Mouse (Mus musculus) embryo, embryonic 11 days (tissue): ENCODE measurements around the gene Fgfr2.
"Not testable (repeated sequence)": the region's sequence is repeated elsewhere in the genome, so short reads cannot be mapped to it uniquely, and the experiment has no call there.

Source experiments
- DNase-seq: peaks from one replicate; pipeline ENCODE4 v3.0.0-alpha.2; 2015

Gene Fgfr2

DNA sequence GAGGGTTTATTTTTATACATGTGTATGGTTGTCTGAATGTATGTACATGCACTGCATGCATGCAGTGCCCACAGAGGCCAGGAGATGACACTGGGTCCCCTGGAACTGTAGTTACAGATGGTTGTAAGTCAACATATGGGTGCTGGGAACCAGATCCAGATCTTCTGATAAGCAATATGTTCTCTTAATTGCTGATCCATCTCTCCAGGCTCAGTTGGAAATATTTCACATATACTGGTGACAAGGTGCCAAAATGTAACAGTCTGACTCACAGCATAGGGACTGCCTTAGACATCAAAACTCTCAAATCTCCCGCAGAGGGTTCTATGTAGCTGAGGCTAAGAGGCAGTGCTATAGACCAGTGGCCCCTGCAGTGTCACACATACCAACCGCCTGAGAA, 646.7 kb downstream of the Fgfr2 start:
- DNase-seq: no peak

DNA sequence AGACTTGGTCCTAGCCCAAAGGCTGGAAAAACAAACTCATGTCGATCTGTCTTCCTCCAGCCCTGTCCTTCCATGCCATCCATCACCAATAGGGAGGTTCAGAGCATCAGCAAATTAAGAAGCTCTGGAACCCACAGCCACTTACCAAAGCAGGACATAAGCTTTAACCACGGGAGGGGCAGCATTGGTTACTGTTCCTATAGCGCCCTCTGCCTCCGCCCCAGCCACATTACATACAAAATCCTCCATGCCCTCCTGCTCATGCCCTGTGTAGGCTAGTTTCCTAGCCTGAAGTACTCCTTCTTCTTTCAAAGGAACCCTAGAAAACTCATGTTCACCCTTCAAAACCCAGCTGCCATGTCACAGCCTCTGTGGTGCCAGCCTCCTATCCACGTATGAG, 648.1 kb downstream of the Fgfr2 start:
- peak; percentile 70 for DNase-seq

DNA sequence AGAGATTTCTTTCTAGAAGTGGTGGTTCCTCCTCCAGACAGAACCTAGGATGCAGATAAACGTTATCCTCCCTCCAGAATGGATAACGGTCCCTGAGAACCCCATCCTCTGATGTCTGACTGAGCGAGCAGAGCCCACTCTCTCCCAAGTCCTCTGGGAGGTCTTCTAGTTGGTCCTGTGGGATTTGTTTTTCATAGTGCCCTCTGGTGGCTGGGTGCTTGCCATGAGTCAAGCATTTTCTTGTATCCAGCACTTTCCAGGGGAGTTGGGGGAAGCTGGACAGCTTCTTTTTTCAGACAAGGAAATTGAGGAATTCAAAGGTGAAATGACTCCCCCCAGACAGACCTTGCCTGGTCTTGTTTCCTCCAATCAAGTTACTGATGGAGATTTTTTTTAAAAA, 651.8 kb downstream of the Fgfr2 start:
- DNase-seq: peak; percentile 66

DNA sequence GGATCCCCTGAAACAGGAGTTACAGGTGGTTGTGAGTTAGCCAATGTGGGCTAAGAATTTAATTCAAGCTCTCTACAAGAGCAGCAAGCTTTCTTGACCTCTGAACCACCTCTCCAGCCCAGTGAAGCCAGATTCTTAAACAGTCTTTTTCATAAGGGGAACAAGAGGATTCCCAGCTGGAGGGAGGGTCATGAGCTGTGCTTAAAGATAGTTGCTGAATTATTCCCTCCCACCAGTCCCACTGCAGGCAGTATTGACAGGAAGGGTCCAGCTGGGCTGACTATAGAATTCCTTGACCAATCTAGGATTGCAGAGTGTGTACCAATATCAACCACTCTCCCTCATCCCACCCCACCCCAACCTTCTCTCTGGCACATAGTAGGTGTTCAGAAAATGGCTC, 654.8 kb downstream of the Fgfr2 start:
- no peak for DNase-seq

DNA sequence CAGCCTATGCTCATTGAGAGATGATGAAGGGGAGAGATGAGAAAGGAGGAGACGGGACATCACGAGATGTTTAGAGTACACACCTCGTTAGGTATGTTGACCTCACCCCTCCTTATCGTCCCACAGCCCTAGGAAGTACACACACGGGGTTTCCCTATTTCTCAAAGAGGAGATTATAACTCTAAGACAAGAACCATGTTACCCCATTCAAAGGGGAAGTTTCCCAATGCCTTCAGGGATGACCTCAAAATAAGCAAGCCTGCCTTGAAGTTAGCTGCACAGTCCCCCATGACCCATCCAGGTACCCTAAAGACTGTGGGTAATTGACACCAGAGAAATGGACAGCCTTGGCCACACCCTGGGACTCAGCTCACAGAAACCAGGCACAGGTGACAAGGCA, 657.3 kb downstream of the Fgfr2 start:
- no peak for DNase-seq

DNA sequence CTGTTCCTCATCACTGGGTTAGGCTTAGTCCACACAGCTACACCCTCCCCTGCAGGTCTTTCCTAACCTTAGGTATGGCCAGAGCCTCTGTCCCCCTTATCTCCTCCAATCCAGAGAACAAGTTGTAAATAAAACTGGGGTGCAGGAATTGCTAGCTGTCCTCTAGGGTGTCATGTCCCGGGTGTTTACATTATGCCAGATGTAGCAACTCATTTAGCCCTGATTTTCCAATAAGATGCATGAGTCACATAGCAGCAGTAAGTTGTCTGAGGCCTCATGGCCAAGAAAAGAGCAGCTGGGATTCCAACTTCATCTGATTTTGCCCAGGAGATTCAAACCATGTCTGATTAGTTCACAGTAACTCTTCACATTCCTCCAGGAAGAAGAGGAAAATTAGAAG, 658.3 kb downstream of the Fgfr2 start:
- no peak for DNase-seq

GRCm38 (mm10) chr7:132458493-132458892, 664.7 kb downstream of the Fgfr2 start:
- DNase-seq: peak; percentile 48

DNA sequence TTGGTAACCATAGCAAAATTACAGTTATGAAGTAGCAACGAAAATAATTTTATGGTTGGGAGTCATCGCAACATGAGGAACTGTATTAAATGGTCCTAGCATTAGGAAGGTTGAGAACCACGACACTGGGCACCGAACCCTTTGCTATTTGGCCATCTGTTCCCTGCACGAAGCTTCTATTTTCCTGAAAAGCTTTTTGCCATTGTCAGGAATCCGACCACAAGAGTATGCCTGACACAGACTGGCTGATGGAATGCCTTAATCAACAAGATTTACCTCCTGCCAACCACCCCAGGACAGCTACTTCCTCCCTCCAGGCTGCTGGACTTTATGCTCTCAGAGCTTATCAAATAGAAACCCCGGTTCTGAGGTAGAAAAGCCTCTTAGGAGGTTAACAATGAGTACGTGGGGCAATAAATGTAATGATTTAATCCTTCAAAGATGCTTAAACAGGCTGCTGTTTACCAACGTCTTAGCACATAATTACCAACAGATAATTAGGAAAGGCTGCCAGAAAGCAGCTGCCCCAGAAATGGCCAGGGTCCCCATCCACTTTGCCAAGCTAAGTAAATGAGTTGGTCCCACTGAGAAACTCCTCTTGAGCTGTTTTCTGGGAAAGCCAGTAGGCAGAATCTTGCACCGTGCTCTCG, 668.0 kb downstream of the Fgfr2 start:
- DNase-seq: no peak

- no peak for DNase-seq
These were observed 673.0 kb downstream of the Fgfr2 start for GRCm38 (mm10) chr7:132449891-132450735.

DNA sequence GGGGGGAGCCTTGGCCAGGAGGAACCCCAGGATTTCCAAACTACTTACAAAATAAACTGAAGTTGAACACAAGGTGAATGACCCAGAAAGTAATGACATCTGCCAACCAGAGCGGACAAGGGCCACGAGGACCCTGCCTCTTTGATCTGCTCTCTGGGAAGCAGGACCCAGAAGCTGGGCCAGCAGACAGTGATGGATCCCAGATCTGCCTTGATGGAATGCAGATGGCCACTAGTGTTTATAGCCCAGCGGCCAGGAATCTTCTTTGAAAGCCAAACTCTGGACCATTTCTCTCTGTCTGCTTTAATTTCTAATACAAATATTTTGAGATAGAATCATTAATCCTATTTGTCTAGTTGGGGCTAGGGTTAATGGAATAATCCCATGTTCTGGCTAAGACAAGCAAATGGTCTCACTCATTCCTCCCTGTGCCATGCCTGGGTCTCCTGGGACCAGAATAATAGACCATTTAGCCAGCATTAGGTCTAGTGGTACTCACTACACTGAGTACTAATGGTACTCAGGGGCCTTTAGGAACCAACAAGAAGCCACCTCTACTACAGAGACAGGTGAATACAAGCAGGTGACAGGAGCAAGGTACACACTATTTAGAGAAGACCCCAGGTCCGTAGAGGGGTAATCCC, 674.5 kb downstream of the Fgfr2 start:
- DNase-seq: peak; percentile 51

DNA sequence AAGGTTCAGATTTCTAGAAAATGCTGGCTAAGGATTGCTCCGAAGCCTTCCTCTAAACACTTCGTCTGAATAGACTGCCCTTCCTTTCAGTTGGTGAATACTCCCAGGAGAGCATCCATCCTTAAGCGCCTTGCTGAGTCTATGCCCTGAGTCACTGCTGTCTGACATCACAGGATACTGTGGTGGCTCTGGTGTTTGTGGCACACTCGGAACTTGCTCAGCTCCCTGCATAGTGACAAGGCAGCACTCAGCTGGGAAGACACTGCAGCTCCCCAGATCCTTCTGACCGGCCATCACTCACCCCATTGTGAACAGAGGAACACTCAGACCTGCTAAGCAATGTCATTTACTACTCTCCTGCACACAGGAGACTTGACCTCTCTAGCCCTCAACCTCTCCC, 675.6 kb downstream of the Fgfr2 start:
- no peak for DNase-seq

DNA sequence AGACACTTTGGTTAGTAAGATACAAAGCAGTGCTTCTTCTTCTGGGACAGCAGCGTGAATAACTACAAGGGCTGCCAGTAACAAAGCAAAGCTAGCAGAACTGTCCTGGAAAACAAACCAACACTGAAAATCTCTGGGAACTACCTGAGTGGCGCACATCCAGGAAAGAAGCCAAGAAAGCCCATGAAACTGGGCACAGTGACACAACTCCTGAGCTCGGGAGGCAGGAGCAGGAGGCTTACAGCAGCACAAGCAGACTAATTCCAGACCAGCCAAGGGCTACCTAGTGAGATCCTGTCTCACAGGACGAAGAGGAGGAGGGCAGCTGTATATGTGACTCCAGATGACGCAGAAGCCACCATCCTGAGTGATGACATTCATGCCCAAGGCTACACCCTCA, 676.3 kb downstream of the Fgfr2 start:
- no peak for DNase-seq

- no peak for DNase-seq
These were observed 678.9 kb downstream of the Fgfr2 start for GRCm38 (mm10) chr7:132444221-132444620.

DNA sequence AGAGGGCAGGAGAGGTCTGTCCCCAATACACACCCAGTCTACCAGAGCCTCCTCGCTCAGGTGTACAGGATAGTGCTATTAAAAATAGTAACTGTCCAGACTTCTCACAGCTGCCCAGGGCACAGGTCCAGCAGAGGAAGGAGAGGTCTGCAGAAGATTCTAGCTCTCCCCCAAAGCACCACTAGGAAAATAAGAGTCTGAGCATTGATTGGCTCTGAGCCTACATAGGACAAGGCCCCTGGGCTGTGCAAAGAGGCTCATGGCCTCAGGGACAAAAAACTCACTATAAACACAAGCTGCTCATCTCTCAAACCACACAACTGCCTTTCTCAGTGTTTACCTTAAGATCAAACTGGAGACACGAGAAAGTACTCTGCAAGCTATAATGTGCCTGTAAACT, 679.4 kb downstream of the Fgfr2 start:
- no peak for DNase-seq

- DNase-seq: no peak
These were observed 680.0 kb downstream of the Fgfr2 start for GRCm38 (mm10) chr7:132443134-132443533.

DNA sequence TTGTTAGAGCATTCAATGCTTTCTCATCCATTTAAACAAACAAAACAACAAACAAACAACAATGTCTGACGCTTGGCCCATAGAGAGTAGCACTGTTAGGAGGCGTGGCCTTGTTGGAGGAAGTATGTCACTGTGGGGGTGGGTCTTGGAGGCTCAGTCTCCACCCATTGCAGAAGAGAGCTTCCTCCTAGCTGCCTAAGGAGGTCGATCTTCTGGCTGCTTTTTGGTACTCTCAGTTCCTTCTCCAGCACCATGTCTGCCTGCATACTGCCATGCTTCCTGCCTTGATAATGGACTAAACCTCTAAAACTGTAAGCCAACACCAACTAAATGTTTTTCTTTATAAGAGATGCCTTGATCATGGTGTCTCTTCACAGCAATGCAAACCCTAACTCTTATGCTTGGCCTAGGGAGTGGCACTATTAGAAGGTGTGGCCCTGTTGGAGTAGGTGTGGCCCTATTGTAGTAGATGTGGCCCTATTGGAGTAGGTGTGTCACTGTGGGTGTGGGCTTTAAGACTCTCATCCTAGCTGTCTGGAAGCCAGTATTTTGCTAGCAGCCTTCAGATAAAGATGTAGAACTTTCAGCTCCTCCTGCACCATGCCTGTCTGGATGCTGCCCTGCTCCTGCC, 680.9 kb downstream of the Fgfr2 start:
- DNase-seq: not testable (repeated sequence)

GRCm38 (mm10) chr7:132439916-132440315, 683.2 kb downstream of the Fgfr2 start:
- no peak for DNase-seq

GRCm38 (mm10) chr7:132438060-132438459, 685.1 kb downstream of the Fgfr2 start:
- DNase-seq: no peak

GRCm38 (mm10) chr7:132437431-132437830, 685.7 kb downstream of the Fgfr2 start:
- no peak for DNase-seq

- no peak for DNase-seq
These were observed 687.6 kb downstream of the Fgfr2 start for GRCm38 (mm10) chr7:132435486-132436055.

- no peak for DNase-seq
These were observed 693.8 kb downstream of the Fgfr2 start for GRCm38 (mm10) chr7:132429324-132429723.

DNA sequence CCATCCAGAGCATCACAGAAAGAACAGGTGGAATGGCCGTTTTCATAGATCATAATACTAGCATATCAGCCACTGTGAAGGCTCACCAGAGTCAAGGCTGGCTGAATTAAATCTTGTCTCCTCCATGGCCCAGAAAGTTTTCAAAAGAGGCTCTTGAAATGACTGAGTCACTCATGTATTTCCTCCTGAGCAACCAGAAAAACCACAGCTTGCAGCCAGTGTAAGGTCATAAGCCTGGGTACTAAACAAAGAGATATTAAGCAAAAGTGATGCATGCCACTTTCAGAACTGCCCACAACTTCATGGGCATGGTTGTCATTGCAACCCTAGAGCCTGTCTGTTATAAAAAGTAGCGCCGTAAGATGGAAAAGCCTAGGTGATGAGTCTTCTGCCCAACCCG, 694.8 kb downstream of the Fgfr2 start:
- no peak for DNase-seq

- no peak for DNase-seq
These were observed 697.1 kb downstream of the Fgfr2 start for GRCm38 (mm10) chr7:132426069-132426468.
